Mouse (Mus musculus) kidney, embryonic 15.5 days (tissue): ENCODE results near the gene Gm4952. TPM values are rescaled to one million over a fixed set of nuclear protein-coding genes. Genes with fewer than 3 reads are reported as not detected.
"Not testable (repeated sequence)": the region's sequence is repeated elsewhere in the genome, so short reads cannot be mapped to it uniquely, and the experiment has no call there.

ENCODE experiments used
- ATAC-seq: fragments of 200-750 bp; cut with Nextera tagmentation; replicated peaks from 2 replicates; pipeline ENCODE4 v1.8.0; 2017; ENCODE audit warnings: moderate TSS enrichment; ENCODE audit not compliant: low FRiP score
- H3K27ac ChIP-seq: fragments of 300-500 bp; sonication (generic); 2 replicates; pipeline ENCODE4 v1.5.1; 2015; ENCODE audit warnings: mild to moderate bottlenecking, inconsistent platforms
- H3K27me3 ChIP-seq: fragments of 300-500 bp; sonication (generic); 2 replicates; pipeline ENCODE4 v1.6.1; 2015; ENCODE audit warnings: inconsistent platforms
- H3K36me3 ChIP-seq: fragments of 300-500 bp; sonication (generic); 2 replicates; pipeline ENCODE4 v1.6.1; 2015; ENCODE audit warnings: inconsistent platforms
- H3K4me1 ChIP-seq: fragments of 300-500 bp; sonication (generic); 2 replicates; pipeline ENCODE4 v1.6.1; 2015; ENCODE audit warnings: inconsistent platforms
- H3K4me2 ChIP-seq: fragments of 300-500 bp; sonication (generic); 2 replicates; pipeline ENCODE4 v1.6.1; 2015; ENCODE audit warnings: moderate library complexity, mild to moderate bottlenecking, inconsistent platforms
- H3K4me3 ChIP-seq: fragments of 300-500 bp; sonication (generic); replicated peaks from 2 replicates; pipeline ENCODE4 v1.5.1; 2015; ENCODE audit warnings: mild to moderate bottlenecking, inconsistent platforms
- H3K9ac ChIP-seq: fragments of 300-500 bp; sonication (generic); 2 replicates; pipeline ENCODE4 v1.6.1; 2015; ENCODE audit warnings: mild to moderate bottlenecking, inconsistent platforms
- H3K9me3 ChIP-seq: fragments of 300-500 bp; sonication (generic); replicated peaks from 2 replicates; pipeline ENCODE4 v1.6.1; 2016; ENCODE audit warnings: inconsistent platforms
- WGBS: fragments of 180-500 bp; shearing (Covaris S2); methylation state at CpG from one replicate; pipeline ENCODE4 v1.1.7; 2015; ENCODE audit warnings: mixed read lengths; 5-methylcytosine and 5-hydroxymethylcytosine counted together
- polyA plus RNA-seq: library from polyadenylated mRNA; unstranded; fragments of >200 nt; fragmentation: Nextera tagmentation; extraction: Ambion mirVana; gene quantifications from 2 replicates; pipeline ENCODE4 v1.2.1, GENCODE M21; 2015

Gene Gm4952
- polyA plus RNA-seq, 1 experiment from 2014 or later, result 0.23 TPM

GRCm38 (mm10) chr19:12613646-12614045, 13.9 kb downstream of the Gm4952 start:
- Histone ChIP-seq H3K4me2 (no peak overlapping the region), H3K4me3 (no peak overlapping the region), H3K27ac (no peak overlapping the region), H3K9ac (no peak overlapping the region), H3K4me1 (no peaks in the 10 kb centered on the region), H3K9me3 (no peaks in the 10 kb centered on the region), H3K36me3 (no peaks in the 10 kb centered on the region), H3K27me3 (no peaks in the 10 kb centered on the region)
- WGBS, result 76% methylated on average over 1 of the region's 1 CpGs
- no peak for ATAC-seq

GRCm38 (mm10) chr19:12633176-12633575, 33.4 kb downstream of the Gm4952 start, which contains the start of gene Glyat:
Gene Glyat (plus strand): TSS chr19:12633308.
- Histone ChIP-seq H3K4me3 (no peak within 1 kb of the TSS), H3K9me3 (no peaks in the 10 kb centered on the region), H3K27ac (no peak within 1 kb of the TSS), H3K4me1 (no peaks in the 10 kb centered on the region), H3K36me3 (no peaks in the 10 kb centered on the region), H3K27me3 (no peaks in the 10 kb centered on the region), H3K9ac (no peak within 1 kb of the TSS), H3K4me2 (no peak within 1 kb of the TSS)
- 72% methylated on average over 4 of the region's 4 CpGs for WGBS
- ATAC-seq, result no peak

- no peak for ATAC-seq
- no peaks in the 10 kb centered on the region for H3K27me3 ChIP-seq
- H3K4me2 ChIP-seq, result no peak overlapping the region
- no peaks in the 10 kb centered on the region for H3K9me3 ChIP-seq
- 81% methylated on average over 3 of the region's 3 CpGs for WGBS
- no peaks in the 10 kb centered on the region for H3K4me1 ChIP-seq
- H3K4me3 ChIP-seq, result no peak overlapping the region
- no peaks in the 10 kb centered on the region for H3K36me3 ChIP-seq
- no peak overlapping the region for H3K27ac ChIP-seq
- no peak overlapping the region for H3K9ac ChIP-seq
Observed at GRCm38 (mm10) chr19:12634259-12634658, 34.5 kb downstream of the Gm4952 start.

- WGBS, result 90% methylated on average over 4 of the region's 4 CpGs
- Histone ChIP-seq H3K27me3 (no peaks in the 10 kb centered on the region), H3K9me3 (no peaks in the 10 kb centered on the region), H3K9ac (no peak overlapping the region), H3K36me3 (no peaks in the 10 kb centered on the region), H3K4me2 (no peak overlapping the region), H3K4me3 (no peak overlapping the region), H3K4me1 (no peaks in the 10 kb centered on the region), H3K27ac (no peak overlapping the region)
- no peak for ATAC-seq
Observed at GRCm38 (mm10) chr19:12634963-12635362, 35.2 kb downstream of the Gm4952 start.

- Histone ChIP-seq H3K27me3 (no peaks in the 10 kb centered on the region), H3K27ac (no peak overlapping the region), H3K4me1 (no peaks in the 10 kb centered on the region), H3K4me3 (no peak overlapping the region), H3K4me2 (no peak overlapping the region), H3K9ac (no peak overlapping the region), H3K36me3 (no peaks in the 10 kb centered on the region), H3K9me3 (no peaks in the 10 kb centered on the region)
- WGBS, result 79% methylated on average over 3 of the region's 3 CpGs
- no peak for ATAC-seq
Observed at GRCm38 (mm10) chr19:12636863-12637262, 37.1 kb downstream of the Gm4952 start.

GRCm38 (mm10) chr19:12638049-12638448, 38.3 kb downstream of the Gm4952 start:
- Histone ChIP-seq H3K27ac (no peak overlapping the region), H3K27me3 (no peaks in the 10 kb centered on the region), H3K9ac (no peak overlapping the region), H3K4me1 (no peaks in the 10 kb centered on the region), H3K36me3 (no peaks in the 10 kb centered on the region), H3K4me3 (no peak overlapping the region), H3K9me3 (no peaks in the 10 kb centered on the region), H3K4me2 (no peak overlapping the region)
- ATAC-seq, result no peak
- 85% methylated on average over 1 of the region's 1 CpGs for WGBS

- H3K4me2 ChIP-seq, result no peak overlapping the region
- no peaks in the 10 kb centered on the region for H3K4me1 ChIP-seq
- H3K27ac ChIP-seq, result no peak overlapping the region
- H3K9ac ChIP-seq, result no peak overlapping the region
- H3K36me3 ChIP-seq, result no peaks in the 10 kb centered on the region
- no peaks in the 10 kb centered on the region for H3K27me3 ChIP-seq
- no peaks in the 10 kb centered on the region for H3K9me3 ChIP-seq
- no peak for ATAC-seq
- no peak overlapping the region for H3K4me3 ChIP-seq
Observed at GRCm38 (mm10) chr19:12649511-12649910, 49.7 kb downstream of the Gm4952 start.

- no peaks in the 10 kb centered on the region for H3K36me3 ChIP-seq
- no peak overlapping the region for H3K4me2 ChIP-seq
- no peak overlapping the region for H3K4me3 ChIP-seq
- H3K27ac ChIP-seq, result no peak overlapping the region
- no peak for ATAC-seq
- WGBS, result 70% methylated on average over 1 of the region's 1 CpGs
- no peaks in the 10 kb centered on the region for H3K4me1 ChIP-seq
- H3K27me3 ChIP-seq, result no peaks in the 10 kb centered on the region
- no peak overlapping the region for H3K9ac ChIP-seq
- H3K9me3 ChIP-seq, result peaks cover 5% of the 10 kb centered on the region; the same call in 1 of the 2 replicates
Observed at GRCm38 (mm10) chr19:12666156-12666555, 66.4 kb downstream of the Gm4952 start.

GRCm38 (mm10) chr19:12668601-12669000, 68.8 kb downstream of the Gm4952 start:
- 95% methylated on average over 3 of the region's 3 CpGs for WGBS
- H3K27ac ChIP-seq, result not testable (repeated sequence)

GRCm38 (mm10) chr19:12670139-12670538, 70.4 kb downstream of the Gm4952 start, which contains the start of gene Olfr1442:
Gene Olfr1442 (plus strand): TSS chr19:12670439.
- no peaks in the 10 kb centered on the region for H3K9me3 ChIP-seq
- no peaks in the 10 kb centered on the region for H3K27me3 ChIP-seq
- H3K4me1 ChIP-seq, result no peaks in the 10 kb centered on the region
- no peak within 1 kb of the TSS for H3K27ac ChIP-seq
- ATAC-seq, result no peak
- H3K4me2 ChIP-seq, result no peak within 1 kb of the TSS
- H3K4me3 ChIP-seq, result no peak within 1 kb of the TSS
- H3K36me3 ChIP-seq, result no peaks in the 10 kb centered on the region
- no peak within 1 kb of the TSS for H3K9ac ChIP-seq

More at GRCm38 (mm10) chr19:12668601-12669000, 68.8 kb downstream of the Gm4952 start:
- H3K4me2 ChIP-seq, H3K9me3 ChIP-seq, H3K4me1 ChIP-seq, ATAC-seq, H3K36me3 ChIP-seq, H3K9ac ChIP-seq, H3K4me3 ChIP-seq, H3K27me3 ChIP-seq: not testable (repeated sequence)

- H3K9me3 ChIP-seq, result no peaks in the 10 kb centered on the region
- H3K4me1 ChIP-seq, result no peaks in the 10 kb centered on the region
- no peaks in the 10 kb centered on the region for H3K27me3 ChIP-seq
- H3K27ac ChIP-seq, result no peak overlapping the region
- no peaks in the 10 kb centered on the region for H3K36me3 ChIP-seq
- H3K9ac ChIP-seq, result no peak overlapping the region
- H3K4me3 ChIP-seq, result no peak overlapping the region
- no peak for ATAC-seq
- WGBS, result 88% methylated on average over 4 of the region's 4 CpGs
- no peak overlapping the region for H3K4me2 ChIP-seq
Observed at GRCm38 (mm10) chr19:12671051-12671450, 71.3 kb downstream of the Gm4952 start.

GRCm38 (mm10) chr19:12677812-12678211, 78.0 kb downstream of the Gm4952 start, which contains the start of gene Olfr1443:
Gene Olfr1443 (plus strand): TSS chr19:12678112.
- H3K9me3 ChIP-seq, result no peaks in the 10 kb centered on the region
- H3K27ac ChIP-seq, result no peak within 1 kb of the TSS
- H3K36me3 ChIP-seq, result no peaks in the 10 kb centered on the region
- WGBS, result 69% methylated on average over 3 of the region's 3 CpGs
- H3K4me3 ChIP-seq, result no peak within 1 kb of the TSS
- ATAC-seq, result no peak
- H3K9ac ChIP-seq, result no peak within 1 kb of the TSS
- no peak within 1 kb of the TSS for H3K4me2 ChIP-seq
- H3K27me3 ChIP-seq, result no peaks in the 10 kb centered on the region
- no peaks in the 10 kb centered on the region for H3K4me1 ChIP-seq
